Mouse (Mus musculus) adrenal gland, postnatal 4 days (tissue): ENCODE measurements at regions not wholly inside any gene's neighbourhood (a gene's known extent, or its start where the extent isn't known, plus 50 kb on each side); places are given as distances from the start of the nearest gene placed in this dataset.

ENCODE experiments used
- DNase-seq, 2 experiments: peaks; one replicate each; pipeline ENCODE4 v3.0.0; 2021 to 2022; ENCODE audit warnings: low spot score in 2 of 2, mixed read lengths in 2 of 2

GRCm38 (mm10) chr14:31891500-31892185 is 61.2 kb upstream of the Ankrd28 start:
- DNase-seq, result peak in 1 of 2 experiments; percentile 10

- DNase-seq, result no peak
Observed at GRCm38 (mm10) chr14:31892186-31892510, 61.7 kb upstream of the Ankrd28 start.

GRCm38 (mm10) chr14:31896500-31896899 is 66.0 kb upstream of the Ankrd28 start:
- no peak for DNase-seq

- DNase-seq, result no peak
Observed at GRCm38 (mm10) chr14:31899504-31899903, 69.1 kb upstream of the Ankrd28 start.

- DNase-seq, result no peak
Observed at GRCm38 (mm10) chr14:31899906-31900305, 69.5 kb upstream of the Ankrd28 start.

- no peak for DNase-seq
Observed at GRCm38 (mm10) chr14:31901901-31902300, 71.5 kb upstream of the Ankrd28 start.

GRCm38 (mm10) chr14:31903664-31904063 is 73.2 kb upstream of the Ankrd28 start:
- DNase-seq, result no peak

GRCm38 (mm10) chr14:31908591-31908990 is 78.1 kb upstream of the Ankrd28 start:
- DNase-seq, result no peak

GRCm38 (mm10) chr14:31909291-31909690 is 78.8 kb upstream of the Ankrd28 start:
- no peak for DNase-seq

GRCm38 (mm10) chr14:31910809-31911208 is 80.4 kb upstream of the Ankrd28 start:
- no peak for DNase-seq

- no peak for DNase-seq
Observed at GRCm38 (mm10) chr14:31918461-31918860, 88.0 kb upstream of the Ankrd28 start.

- no peak for DNase-seq
Observed at GRCm38 (mm10) chr14:31918921-31919320, 88.5 kb upstream of the Ankrd28 start.

GRCm38 (mm10) chr14:31929161-31929707 is 98.8 kb upstream of the Ankrd28 start:
- no peak for DNase-seq

GRCm38 (mm10) chr14:31930367-31930766 is 98.4 kb upstream of the Galnt15 start:
- DNase-seq, result no peak

- DNase-seq, result no peak
Observed at GRCm38 (mm10) chr14:31931971-31932370, 96.8 kb upstream of the Galnt15 start.

GRCm38 (mm10) chr14:31933441-31933840 is 95.3 kb upstream of the Galnt15 start:
- DNase-seq, result no peak

GRCm38 (mm10) chr14:31933841-31934271 is 94.9 kb upstream of the Galnt15 start:
- DNase-seq, result no peak

- no peak for DNase-seq
Observed at GRCm38 (mm10) chr14:31934321-31934720, 94.5 kb upstream of the Galnt15 start.

GRCm38 (mm10) chr14:31934771-31935170 is 94.0 kb upstream of the Galnt15 start:
- no peak for DNase-seq

GRCm38 (mm10) chr14:31935411-31935810 is 93.4 kb upstream of the Galnt15 start:
- no peak for DNase-seq

GRCm38 (mm10) chr14:31936581-31936980 is 92.2 kb upstream of the Galnt15 start:
- DNase-seq, result no peak

GRCm38 (mm10) chr14:31940900-31941299 is 87.9 kb upstream of the Galnt15 start:
- DNase-seq, result no peak

GRCm38 (mm10) chr14:31942266-31942960 is 86.4 kb upstream of the Galnt15 start:
- no peak for DNase-seq
